Mouse (Mus musculus): ENCODE measurements around the gene Klf12. TPM values are rescaled to one million over a fixed set of nuclear protein-coding genes. Genes with fewer than 3 reads are reported as not detected.
A peak's percentile ranks its signal among the peaks of the same experiment; 100 is the strongest.

Gene Klf12
- polyA plus RNA-seq, 1 experiment from 2014 or later, result 6.2 TPM

DNA sequence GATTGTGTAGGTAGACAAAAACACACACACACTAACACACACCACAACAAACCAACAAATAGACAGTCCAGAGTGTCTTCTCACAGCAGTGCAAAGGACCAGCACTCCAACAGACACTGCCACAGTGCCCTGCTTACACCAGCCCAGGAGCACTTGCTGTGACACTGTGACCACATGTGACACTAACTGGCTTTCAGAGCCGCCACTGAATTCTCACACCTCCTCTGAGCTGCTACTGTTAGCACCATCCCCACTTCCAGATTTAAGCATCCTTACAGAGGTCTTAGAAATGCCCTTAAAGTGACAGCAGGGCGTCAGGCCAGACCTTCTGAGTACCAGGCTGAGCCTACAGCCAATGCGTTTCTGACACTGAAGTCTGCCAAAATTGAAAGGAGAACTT, 48.7 kb downstream of the Klf12 start:
- H3K4me2 ChIP-seq, result no peak overlapping the region
- H3K4me1 ChIP-seq (replicated peaks), result no peaks in the 10 kb centered on the region
- no peak overlapping the region for H3K27ac ChIP-seq (replicated peaks)
- ATAC-seq (ENCODE audit: insufficient read depth), result no peak
- H3K9ac ChIP-seq, result no peak overlapping the region
- no peak overlapping the region for H3K4me3 ChIP-seq (replicated peaks)
- H3K9me3 ChIP-seq (replicated peaks), result no peaks in the 10 kb centered on the region
- H3K36me3 ChIP-seq (replicated peaks), result no peaks in the 10 kb centered on the region
- no peaks in the 10 kb centered on the region for H3K27me3 ChIP-seq
- WGBS (ENCODE audit: insufficient replicate concordance), result 23% methylated on average over 3 of the region's 3 CpGs

GRCm38 (mm10) chr14:100231384-100231783, 53.1 kb downstream of the Klf12 start:
- peak; percentile 57 for ATAC-seq (ENCODE audit: insufficient read depth)
- no peak overlapping the region for H3K4me2 ChIP-seq
- no peak overlapping the region for H3K4me3 ChIP-seq (replicated peaks)
- no peaks in the 10 kb centered on the region for H3K4me1 ChIP-seq (replicated peaks)
- H3K9me3 ChIP-seq (replicated peaks), result no peaks in the 10 kb centered on the region
- H3K9ac ChIP-seq, result no peak overlapping the region
- no peak overlapping the region; the same call in 1 of the 2 replicates for H3K27ac ChIP-seq (replicated peaks)
- H3K36me3 ChIP-seq (replicated peaks), result no peaks in the 10 kb centered on the region
- WGBS (ENCODE audit: insufficient replicate concordance), result 45% methylated on average over 1 of the region's 1 CpGs
- H3K27me3 ChIP-seq, result no peaks in the 10 kb centered on the region

GRCm38 (mm10) chr14:100228120-100228519, 56.4 kb downstream of the Klf12 start:
- ATAC-seq (ENCODE audit: insufficient read depth), result peak; percentile 61
- Histone ChIP-seq H3K4me2 (peak overlapping the region; percentile 33; the same call in 1 of the 2 replicates), H3K27ac (replicated peaks) (peak overlapping the region; percentile 62; the same call in 1 of the 2 replicates)

GRCm38 (mm10) chr14:100227717-100228116, 56.8 kb downstream of the Klf12 start:
- Histone ChIP-seq H3K9ac (no peak overlapping the region), H3K4me2 (no peak overlapping the region), H3K27me3 (no peaks in the 10 kb centered on the region), H3K4me1 (replicated peaks) (no peaks in the 10 kb centered on the region), H3K4me3 (replicated peaks) (no peak overlapping the region), H3K9me3 (replicated peaks) (no peaks in the 10 kb centered on the region), H3K36me3 (replicated peaks) (no peaks in the 10 kb centered on the region), H3K27ac (replicated peaks) (peak overlapping the region; percentile 62; the same call in 1 of the 2 replicates)
- ATAC-seq (ENCODE audit: insufficient read depth), result no peak
- 69% methylated on average over 6 of the region's 6 CpGs for WGBS (ENCODE audit: insufficient replicate concordance)

More at GRCm38 (mm10) chr14:100228120-100228519, 56.4 kb downstream of the Klf12 start:
- no peaks in the 10 kb centered on the region for H3K27me3 ChIP-seq
- no peaks in the 10 kb centered on the region for H3K36me3 ChIP-seq (replicated peaks)
- 63% methylated on average over 6 of the region's 6 CpGs for WGBS (ENCODE audit: insufficient replicate concordance)
- H3K9ac ChIP-seq, result no peak overlapping the region
- H3K4me1 ChIP-seq (replicated peaks), result no peaks in the 10 kb centered on the region
- H3K9me3 ChIP-seq (replicated peaks), result no peaks in the 10 kb centered on the region
- no peak overlapping the region for H3K4me3 ChIP-seq (replicated peaks)

DNA sequence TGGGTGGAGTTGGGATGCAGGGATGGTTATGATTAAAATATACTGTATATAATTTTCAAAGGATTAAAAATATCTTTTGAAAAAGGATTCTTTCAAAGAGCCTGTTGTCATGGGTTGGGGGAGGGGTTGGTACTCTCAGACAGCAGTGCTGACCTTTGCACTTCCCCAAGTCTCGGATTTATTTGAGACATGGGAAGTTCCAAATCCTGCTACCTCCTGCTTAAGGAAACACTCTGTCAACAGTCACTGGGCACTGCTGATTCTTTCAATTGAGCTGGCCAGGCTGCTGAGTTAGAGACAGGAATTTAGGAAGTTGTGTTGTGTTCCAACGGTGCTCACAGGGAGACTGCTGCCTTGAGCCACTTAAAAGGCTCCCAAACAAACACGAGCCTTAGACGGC, 60.3 kb downstream of the Klf12 start:
- H3K9me3 ChIP-seq (replicated peaks), result no peaks in the 10 kb centered on the region
- no peak for ATAC-seq (ENCODE audit: insufficient read depth)

DNA sequence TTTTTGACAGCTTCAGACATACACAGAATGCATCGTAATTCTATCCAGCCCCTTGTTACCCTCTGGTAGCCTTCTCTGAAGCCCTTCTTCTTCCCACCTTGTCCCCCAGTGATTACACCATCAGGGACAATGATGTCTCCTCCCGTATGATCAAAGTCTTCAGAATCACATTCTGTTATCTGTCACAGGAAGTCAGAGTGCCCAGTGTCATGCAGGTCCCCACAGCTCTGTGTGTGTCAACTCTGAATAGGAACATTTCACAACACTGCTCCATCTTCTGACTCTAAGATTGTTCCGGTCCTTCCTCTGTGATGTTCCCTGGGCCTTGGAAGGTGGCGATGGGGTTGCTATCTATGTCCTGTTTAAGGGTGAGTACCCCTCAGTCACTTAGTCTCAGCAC, 62.2 kb downstream of the Klf12 start:
- Histone ChIP-seq H3K4me1 (replicated peaks) (no peaks in the 10 kb centered on the region), H3K9me3 (replicated peaks) (no peaks in the 10 kb centered on the region), H3K27me3 (no peaks in the 10 kb centered on the region), H3K4me2 (no peak overlapping the region), H3K36me3 (replicated peaks) (no peaks in the 10 kb centered on the region), H3K4me3 (replicated peaks) (no peak overlapping the region), H3K27ac (replicated peaks) (no peak overlapping the region), H3K9ac (no peak overlapping the region)
- ATAC-seq (ENCODE audit: insufficient read depth), result no peak
- 50% methylated on average over 4 of the region's 4 CpGs for WGBS (ENCODE audit: insufficient replicate concordance)

More for the DNA sequence above, 60.3 kb downstream of the Klf12 start:
- Histone ChIP-seq H3K4me2 (no peak overlapping the region), H3K27me3 (no peaks in the 10 kb centered on the region), H3K9ac (no peak overlapping the region), H3K27ac (replicated peaks) (no peak overlapping the region), H3K36me3 (replicated peaks) (no peaks in the 10 kb centered on the region), H3K4me1 (replicated peaks) (no peaks in the 10 kb centered on the region), H3K4me3 (replicated peaks) (no peak overlapping the region)
- 20% methylated on average over 4 of the region's 4 CpGs for WGBS (ENCODE audit: insufficient replicate concordance)

- ATAC-seq (ENCODE audit: insufficient read depth), result no peak
- no peaks in the 10 kb centered on the region for H3K4me1 ChIP-seq (replicated peaks)
- no peak overlapping the region for H3K4me2 ChIP-seq
- H3K27ac ChIP-seq (replicated peaks), result no peak overlapping the region
- WGBS (ENCODE audit: insufficient replicate concordance), result 45% methylated on average over 4 of the region's 4 CpGs
- H3K4me3 ChIP-seq (replicated peaks), result no peak overlapping the region
- H3K9ac ChIP-seq, result no peak overlapping the region
- H3K36me3 ChIP-seq (replicated peaks), result no peaks in the 10 kb centered on the region
- no peaks in the 10 kb centered on the region for H3K9me3 ChIP-seq (replicated peaks)
- no peaks in the 10 kb centered on the region for H3K27me3 ChIP-seq
Measured at GRCm38 (mm10) chr14:100215213-100215785, 69.2 kb downstream of the Klf12 start.

DNA sequence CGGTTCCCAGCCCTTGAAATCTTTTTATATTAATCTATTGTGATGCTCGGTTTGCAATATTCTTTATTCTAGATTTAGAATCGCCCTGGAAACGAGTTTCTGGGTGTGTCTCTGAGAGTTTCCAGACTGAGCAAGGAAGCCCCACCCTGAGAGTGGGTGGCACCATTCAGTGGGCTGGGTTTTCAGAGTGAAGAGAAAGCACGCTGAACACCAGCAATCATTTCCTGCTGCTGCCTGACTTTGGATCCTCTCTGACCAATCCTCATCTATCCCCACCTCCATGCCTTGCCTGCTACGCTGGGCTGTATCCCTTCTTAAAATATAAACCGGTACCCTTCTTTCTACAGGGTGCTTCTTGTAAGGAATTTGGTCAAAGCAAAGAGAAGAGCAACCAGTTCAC, 71.4 kb downstream of the Klf12 start:
- no peak overlapping the region for H3K9ac ChIP-seq
- H3K27me3 ChIP-seq, result no peaks in the 10 kb centered on the region
- no peaks in the 10 kb centered on the region for H3K4me1 ChIP-seq (replicated peaks)
- H3K9me3 ChIP-seq (replicated peaks), result no peaks in the 10 kb centered on the region
- no peak for ATAC-seq (ENCODE audit: insufficient read depth)
- H3K36me3 ChIP-seq (replicated peaks), result no peaks in the 10 kb centered on the region
- no peak overlapping the region for H3K4me2 ChIP-seq
- H3K4me3 ChIP-seq (replicated peaks), result no peak overlapping the region
- WGBS (ENCODE audit: insufficient replicate concordance), result 54% methylated on average over 7 of the region's 7 CpGs
- no peak overlapping the region for H3K27ac ChIP-seq (replicated peaks)

DNA sequence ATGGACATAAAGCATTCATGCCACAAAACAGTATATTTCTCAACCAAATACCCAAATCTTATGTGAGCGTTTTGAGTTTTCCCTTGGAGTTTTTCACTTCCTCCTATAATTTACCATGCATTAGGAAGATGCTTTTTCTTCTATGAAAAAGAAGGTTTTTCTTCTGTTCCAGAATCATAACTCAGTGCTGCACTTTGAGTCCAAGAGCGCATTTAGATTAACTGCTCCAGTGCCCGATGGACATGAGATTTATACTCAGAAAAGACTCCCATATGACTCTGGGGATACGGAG, 72.7 kb downstream of the Klf12 start:
- WGBS (ENCODE audit: insufficient replicate concordance), result 65% methylated on average over 4 of the region's 4 CpGs
- Histone ChIP-seq H3K9me3 (replicated peaks) (no peaks in the 10 kb centered on the region), H3K27ac (replicated peaks) (no peak overlapping the region), H3K9ac (no peak overlapping the region), H3K27me3 (no peaks in the 10 kb centered on the region), H3K36me3 (replicated peaks) (no peaks in the 10 kb centered on the region), H3K4me1 (replicated peaks) (no peaks in the 10 kb centered on the region), H3K4me2 (no peak overlapping the region), H3K4me3 (replicated peaks) (no peak overlapping the region)
- no peak for ATAC-seq (ENCODE audit: insufficient read depth)

GRCm38 (mm10) chr14:100211036-100211825, 73.2 kb downstream of the Klf12 start:
- no peaks in the 10 kb centered on the region for H3K4me1 ChIP-seq (replicated peaks)
- no peaks in the 10 kb centered on the region for H3K9me3 ChIP-seq (replicated peaks)
- ATAC-seq (ENCODE audit: insufficient read depth), result no peak
- no peaks in the 10 kb centered on the region for H3K36me3 ChIP-seq (replicated peaks)
- 33% methylated on average over 11 of the region's 11 CpGs for WGBS (ENCODE audit: insufficient replicate concordance)
- H3K9ac ChIP-seq, result no peak overlapping the region
- H3K4me2 ChIP-seq, result no peak overlapping the region
- no peak overlapping the region for H3K4me3 ChIP-seq (replicated peaks)
- H3K27me3 ChIP-seq, result no peaks in the 10 kb centered on the region
- no peak overlapping the region for H3K27ac ChIP-seq (replicated peaks)

DNA sequence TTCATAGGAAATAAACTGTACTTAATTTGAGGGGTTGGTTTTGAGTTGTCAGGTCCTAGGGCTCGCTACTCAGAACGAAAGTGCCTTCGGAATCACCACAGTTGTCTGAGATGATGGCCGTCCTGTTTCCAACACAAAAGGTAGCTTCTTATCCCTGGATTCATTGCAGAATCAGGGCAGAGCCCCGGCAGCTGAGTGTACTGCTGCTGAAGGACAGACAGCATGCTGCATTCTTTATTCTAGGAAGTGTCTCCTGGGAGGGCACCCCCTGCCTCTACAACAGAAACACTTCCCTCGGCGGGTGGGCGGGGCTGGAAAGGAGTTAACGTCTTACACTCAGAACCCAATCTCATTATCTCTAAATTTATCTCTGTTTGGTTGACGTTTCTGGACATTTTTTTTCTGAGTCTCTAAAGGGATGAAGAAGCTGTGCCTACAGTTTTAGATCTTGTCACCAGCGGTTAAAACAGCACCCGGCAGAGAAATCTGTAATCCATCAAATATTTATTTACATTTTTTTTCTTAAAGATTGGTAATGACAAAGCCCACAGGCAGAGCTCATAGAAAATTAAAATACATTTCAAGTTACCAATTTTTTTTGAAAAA, 74.6 kb downstream of the Klf12 start:
- Histone ChIP-seq H3K4me3 (replicated peaks) (no peak overlapping the region), H3K27ac (replicated peaks) (no peak overlapping the region), H3K9me3 (replicated peaks) (no peaks in the 10 kb centered on the region), H3K27me3 (no peaks in the 10 kb centered on the region), H3K9ac (no peak overlapping the region), H3K4me2 (no peak overlapping the region), H3K36me3 (replicated peaks) (no peaks in the 10 kb centered on the region), H3K4me1 (replicated peaks) (no peaks in the 10 kb centered on the region)
- 42% methylated on average over 12 of the region's 12 CpGs for WGBS (ENCODE audit: insufficient replicate concordance)
- no peak for ATAC-seq (ENCODE audit: insufficient read depth)
